Mouse (Mus musculus) adrenal gland, postnatal 10 days (tissue): ENCODE measurements around the gene Serpinb1b. TPM values are rescaled to one million over a fixed set of nuclear protein-coding genes. Genes with fewer than 3 reads are reported as not detected.
"Not testable (repeated sequence)": the region's sequence is repeated elsewhere in the genome, so short reads cannot be mapped to it uniquely, and the experiment has no call there.

ENCODE experiments used
- DNase-seq: peaks from one replicate; pipeline ENCODE4 v3.0.0; 2021; ENCODE audit warnings: mixed read lengths
- long read RNA-seq, 2 experiments: library from polyadenylated mRNA; stranded (forward); transcript quantifications; one replicate each; pipeline ENCODE4 v2.0.0; 2021
- total RNA-seq, 2 experiments: library from RNA; stranded (reverse); gene quantifications; 2 replicates each; pipeline ENCODE4 v1.2.3; 2021

Serpinb1b gene
- under 1 TPM; 0.24 to 0.27 TPM for total RNA-seq
- long read RNA-seq, experiment 1, partial matches to known transcripts, result 0 of 1 reads
- long read RNA-seq, experiment 1, other reads (novel, unspliced or antisense), result 1 of 1 reads
- long read RNA-seq, experiment 2, result 0 reads

- peak; percentile 29 for DNase-seq
These were observed at the start of gene Serpinb1b for GRCm38 (mm10) chr13:33078056-33078705. Gene Serpinb1b, plus strand, starts transcription at chr13:33078575.

- DNase-seq, result not testable (repeated sequence)
These were observed 48.9 kb upstream of the Serpinb1b start for GRCm38 (mm10) chr13:33029478-33029877.

GRCm38 (mm10) chr13:33030281-33030680 lies 48.1 kb upstream of the Serpinb1b start:
- DNase-seq, result peak; percentile 41

- DNase-seq, result no peak
These were observed 42.9 kb upstream of the Serpinb1b start for GRCm38 (mm10) chr13:33035506-33035905.

- DNase-seq, result no peak
These were observed 34.8 kb upstream of the Serpinb1b start for GRCm38 (mm10) chr13:33043542-33043941.

- DNase-seq, result no peak
These were observed 31.1 kb upstream of the Serpinb1b start for GRCm38 (mm10) chr13:33047234-33047633.

- no peak for DNase-seq
These were observed 30.2 kb upstream of the Serpinb1b start for GRCm38 (mm10) chr13:33048187-33048586.

- DNase-seq, result no peak
These were observed 26.7 kb upstream of the Serpinb1b start for GRCm38 (mm10) chr13:33051697-33052096.

GRCm38 (mm10) chr13:33063048-33063447 lies 15.3 kb upstream of the Serpinb1b start:
- DNase-seq, result no peak

- no peak for DNase-seq
These were observed 10.9 kb upstream of the Serpinb1b start for GRCm38 (mm10) chr13:33067387-33067977.

- no peak for DNase-seq
These were observed 10.2 kb upstream of the Serpinb1b start for GRCm38 (mm10) chr13:33068164-33068563.

GRCm38 (mm10) chr13:33071776-33072175 lies 6.6 kb upstream of the Serpinb1b start:
- DNase-seq, result no peak

- peak; percentile 71 for DNase-seq
These were observed 4.3 kb upstream of the Serpinb1b start for GRCm38 (mm10) chr13:33074029-33074428.

GRCm38 (mm10) chr13:33076247-33076646 lies 2.1 kb upstream of the Serpinb1b start:
- no peak for DNase-seq

- DNase-seq, result no peak
These were observed 1.2 kb upstream of the Serpinb1b start for GRCm38 (mm10) chr13:33077026-33077685.

- no peak for DNase-seq
These were observed 1.0 kb downstream of the Serpinb1b start for GRCm38 (mm10) chr13:33079391-33079790.

GRCm38 (mm10) chr13:33080356-33080755 lies 2.0 kb downstream of the Serpinb1b start:
- DNase-seq, result no peak

GRCm38 (mm10) chr13:33083834-33084233 lies 5.5 kb downstream of the Serpinb1b start:
- no peak for DNase-seq

- DNase-seq, result no peak
These were observed 6.8 kb downstream of the Serpinb1b start for GRCm38 (mm10) chr13:33084975-33085694.

GRCm38 (mm10) chr13:33085695-33086432 lies 7.5 kb downstream of the Serpinb1b start:
- DNase-seq, result peak; percentile 33

GRCm38 (mm10) chr13:33089566-33089965 lies 11.2 kb downstream of the Serpinb1b start:
- no peak for DNase-seq

- DNase-seq, result no peak
These were observed 12.2 kb downstream of the Serpinb1b start for GRCm38 (mm10) chr13:33090546-33090945.
